Mouse (Mus musculus): ENCODE data around the gene Pik3ap1. TPM values are rescaled to one million over a fixed set of nuclear protein-coding genes. Genes with fewer than 3 reads are reported as not detected.

Pik3ap1 gene
- polyA plus RNA-seq, 1 experiment: 0.05 TPM

- H3K36me3 ChIP-seq (ENCODE audit: control insufficient read depth): no peaks in the 10 kb centered on the region
- H3K4me3 ChIP-seq (replicated peaks): no peak overlapping the region
- no peaks in the 10 kb centered on the region for H3K27me3 ChIP-seq (ENCODE audit: control insufficient read depth)
- no peaks in the 10 kb centered on the region for H3K9me3 ChIP-seq (ENCODE audit: control insufficient read depth, low read length)
- TF ChIP-seq TAL1 (IDR thresholded peaks at IDR 0.05; ENCODE audit: low read length) (no peak), GATA1 (IDR thresholded peaks at IDR 0.05; ENCODE audit: low read length) (no peak)
- H3K4me1 ChIP-seq (ENCODE audit: control insufficient read depth): no peaks in the 10 kb centered on the region
Observed at GRCm38 (mm10) chr19:41374658-41375057, 10.2 kb downstream of the Pik3ap1 start.

- no peak overlapping the region for H3K4me3 ChIP-seq (replicated peaks)
- no peak for TF ChIP-seq TAL1 (IDR thresholded peaks at IDR 0.05; ENCODE audit: low read length)
- TF ChIP-seq GATA1 (IDR thresholded peaks at IDR 0.05; ENCODE audit: low read length): no peak
- no peaks in the 10 kb centered on the region for H3K9me3 ChIP-seq (ENCODE audit: control insufficient read depth, low read length)
- no peaks in the 10 kb centered on the region for H3K27me3 ChIP-seq (ENCODE audit: control insufficient read depth)
- no peaks in the 10 kb centered on the region for H3K36me3 ChIP-seq (ENCODE audit: control insufficient read depth)
- no peaks in the 10 kb centered on the region for H3K4me1 ChIP-seq (ENCODE audit: control insufficient read depth)
Observed at GRCm38 (mm10) chr19:41372322-41372721, 12.6 kb downstream of the Pik3ap1 start.

- no peaks in the 10 kb centered on the region for H3K27me3 ChIP-seq (ENCODE audit: control insufficient read depth)
- H3K9me3 ChIP-seq (ENCODE audit: control insufficient read depth, low read length): no peaks in the 10 kb centered on the region
- TF ChIP-seq GATA1 (IDR thresholded peaks at IDR 0.05; ENCODE audit: low read length) (no peak), TAL1 (IDR thresholded peaks at IDR 0.05; ENCODE audit: low read length) (no peak)
- no peaks in the 10 kb centered on the region for H3K4me1 ChIP-seq (ENCODE audit: control insufficient read depth)
- H3K4me3 ChIP-seq (replicated peaks): no peak overlapping the region
- no peaks in the 10 kb centered on the region for H3K36me3 ChIP-seq (ENCODE audit: control insufficient read depth)
Observed at GRCm38 (mm10) chr19:41371373-41371772, 13.5 kb downstream of the Pik3ap1 start.

- H3K4me1 ChIP-seq (ENCODE audit: control insufficient read depth): no peaks in the 10 kb centered on the region
- H3K27me3 ChIP-seq (ENCODE audit: control insufficient read depth): no peaks in the 10 kb centered on the region
- H3K9me3 ChIP-seq (ENCODE audit: control insufficient read depth, low read length): no peaks in the 10 kb centered on the region
- TF ChIP-seq GATA1 (IDR thresholded peaks at IDR 0.05; ENCODE audit: low read length) (no peak), TAL1 (IDR thresholded peaks at IDR 0.05; ENCODE audit: low read length) (no peak)
- no peak overlapping the region for H3K4me3 ChIP-seq (replicated peaks)
- H3K36me3 ChIP-seq (ENCODE audit: control insufficient read depth): no peaks in the 10 kb centered on the region
Observed at GRCm38 (mm10) chr19:41369557-41370460, 15.1 kb downstream of the Pik3ap1 start.

- TF ChIP-seq GATA1 (IDR thresholded peaks at IDR 0.05; ENCODE audit: low read length) (no peak), TAL1 (IDR thresholded peaks at IDR 0.05; ENCODE audit: low read length) (no peak)
- H3K27me3 ChIP-seq (ENCODE audit: control insufficient read depth): no peaks in the 10 kb centered on the region
- H3K4me1 ChIP-seq (ENCODE audit: control insufficient read depth): no peaks in the 10 kb centered on the region
- H3K4me3 ChIP-seq (replicated peaks): no peak overlapping the region
- H3K9me3 ChIP-seq (ENCODE audit: control insufficient read depth, low read length): no peaks in the 10 kb centered on the region
- H3K36me3 ChIP-seq (ENCODE audit: control insufficient read depth): no peaks in the 10 kb centered on the region
Observed at GRCm38 (mm10) chr19:41366854-41367517, 17.9 kb downstream of the Pik3ap1 start.

- Histone ChIP-seq H3K4me3 (replicated peaks) (no peak overlapping the region), H3K27me3 (ENCODE audit: control insufficient read depth) (no peaks in the 10 kb centered on the region), H3K9me3 (ENCODE audit: control insufficient read depth, low read length) (no peaks in the 10 kb centered on the region), H3K36me3 (ENCODE audit: control insufficient read depth) (no peaks in the 10 kb centered on the region), H3K4me1 (ENCODE audit: control insufficient read depth) (no peaks in the 10 kb centered on the region)
- TF ChIP-seq GATA1 (IDR thresholded peaks at IDR 0.05; ENCODE audit: low read length): no peak
- no peak for TF ChIP-seq TAL1 (IDR thresholded peaks at IDR 0.05; ENCODE audit: low read length)
Observed at GRCm38 (mm10) chr19:41366192-41366853, 18.6 kb downstream of the Pik3ap1 start.

- no peak overlapping the region for H3K4me3 ChIP-seq (replicated peaks)
- no peaks in the 10 kb centered on the region for H3K4me1 ChIP-seq (ENCODE audit: control insufficient read depth)
- no peaks in the 10 kb centered on the region for H3K27me3 ChIP-seq (ENCODE audit: control insufficient read depth)
- TF ChIP-seq GATA1 (IDR thresholded peaks at IDR 0.05; ENCODE audit: low read length): no peak
- TF ChIP-seq TAL1 (IDR thresholded peaks at IDR 0.05; ENCODE audit: low read length): no peak
- H3K9me3 ChIP-seq (ENCODE audit: control insufficient read depth, low read length): no peaks in the 10 kb centered on the region
- H3K36me3 ChIP-seq (ENCODE audit: control insufficient read depth): no peaks in the 10 kb centered on the region
Observed at GRCm38 (mm10) chr19:41365570-41365969, 19.3 kb downstream of the Pik3ap1 start.

GRCm38 (mm10) chr19:41364509-41364908 is 20.4 kb downstream of the Pik3ap1 start:
- Histone ChIP-seq H3K9me3 (ENCODE audit: control insufficient read depth, low read length) (no peaks in the 10 kb centered on the region), H3K36me3 (ENCODE audit: control insufficient read depth) (no peaks in the 10 kb centered on the region), H3K4me1 (ENCODE audit: control insufficient read depth) (no peaks in the 10 kb centered on the region), H3K27me3 (ENCODE audit: control insufficient read depth) (no peaks in the 10 kb centered on the region), H3K4me3 (replicated peaks) (no peak overlapping the region)
- no peak for TF ChIP-seq TAL1 (IDR thresholded peaks at IDR 0.05; ENCODE audit: low read length)

- TF ChIP-seq GATA1 (IDR thresholded peaks at IDR 0.05; ENCODE audit: low read length) (no peak), TAL1 (IDR thresholded peaks at IDR 0.05; ENCODE audit: low read length) (no peak)
- Histone ChIP-seq H3K4me1 (ENCODE audit: control insufficient read depth) (no peaks in the 10 kb centered on the region), H3K36me3 (ENCODE audit: control insufficient read depth) (no peaks in the 10 kb centered on the region), H3K4me3 (replicated peaks) (no peak overlapping the region), H3K27me3 (ENCODE audit: control insufficient read depth) (no peaks in the 10 kb centered on the region), H3K9me3 (ENCODE audit: control insufficient read depth, low read length) (no peaks in the 10 kb centered on the region)
Observed at GRCm38 (mm10) chr19:41362963-41363362, 21.9 kb downstream of the Pik3ap1 start.

Measured in erythroblast, embryonic 14.5 days (primary cell).